1 mouse cellular context compared by ENCODE assay signal in genomic region chr7:118482001-118482400, GRCm38 (mm10).
TF ChIP-seq lines count a peak whose summit lies in the region.

No protein-coding gene starts in this region.

TF ChIP-seq in CH12.LX, 34 proteins besides CTCF, POLR2A, EP300 and RAD21 (continued from another document):
- no peak for TF ChIP-seq MEF2A (IDR thresholded peaks at IDR 0.05; ENCODE audit: borderline replicate concordance, low read depth, low read length)
- TF ChIP-seq NELFE (IDR thresholded peaks at IDR 0.05; ENCODE audit: low read depth, low read length): no peak
- no peak for TF ChIP-seq POLR2AphosphoS2 (IDR thresholded peaks at IDR 0.05; ENCODE audit: low read depth, low read length)
- no peak for TF ChIP-seq USF2 (conservative IDR thresholded peaks at IDR 0.05; ENCODE audit: low read depth, low read length)
TF ChIP-seq in CH12.LX: peak in this region for 4.
